24 mouse cellular contexts compared by ENCODE assay signal in the genomic region with DNA sequence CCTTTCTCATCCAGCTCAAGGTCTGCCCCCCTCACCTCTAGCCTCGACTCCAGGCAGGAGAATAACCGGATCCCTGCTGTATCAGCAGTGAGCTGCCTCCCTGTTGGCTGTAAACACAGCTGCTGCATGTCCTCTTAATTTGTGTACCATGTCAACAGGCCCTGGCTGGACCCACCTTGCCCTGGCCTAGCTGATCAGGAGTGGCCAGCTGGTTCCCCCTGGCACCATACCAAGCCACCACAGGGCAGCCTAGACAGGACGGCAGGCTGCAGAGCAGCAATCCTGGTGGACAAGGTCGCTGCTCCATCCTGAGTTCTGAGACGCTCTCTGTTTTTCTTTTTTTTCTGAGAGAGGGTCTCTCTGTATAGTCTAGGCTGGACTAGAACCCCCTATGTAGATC. TPM values are rescaled to one million over a fixed set of nuclear protein-coding genes. Genes with fewer than 3 reads are reported as not detected.
A peak's percentile ranks its signal among the peaks of the same experiment; 100 is the strongest.
DNase-seq lines count a peak whose midpoint lies in the region; ATAC-seq and TF ChIP-seq lines count a peak whose summit lies in the region.
"Had no signal": no experiment of that assay in that cellular context is flagged by ENCODE, and none has a peak within 500 bp of the region (broad histone marks: within the 10 kb centered on the region; RNA-seq: fewer than 3 reads in every experiment).

No protein-coding gene starts in this region.

- no peaks in the 10 kb centered on the region for H3K9me3 ChIP-seq in kidney, embryonic 14.5 days (ENCODE audit: control insufficient read depth, low read length)
- H3K9me3 ChIP-seq in liver, postnatal 0 days (ENCODE audit: low read length): no peaks in the 10 kb centered on the region
- H3K9me3 ChIP-seq in liver, embryonic 11.5 days (ENCODE audit: control insufficient read depth, low read length): no peaks in the 10 kb centered on the region
- no peaks in the 10 kb centered on the region for H3K9me3 ChIP-seq in stomach, embryonic 15.5 days
- H3K9me3 ChIP-seq: embryonic facial prominence, embryonic 13.5 days; heart, embryonic 15.5 days; liver, embryonic 15.5 days; neural tube, embryonic 12.5 days had no signal

- no peak overlapping the region for H3K4me3 ChIP-seq in kidney, embryonic 14.5 days (ENCODE audit: low read length)
- no peak overlapping the region for H3K4me3 ChIP-seq in liver, postnatal 0 days (ENCODE audit: low read depth, low read length)
- no peak overlapping the region for H3K4me3 ChIP-seq in liver, embryonic 11.5 days (ENCODE audit: low read depth, low read length)
- no peak overlapping the region for H3K4me3 ChIP-seq in cerebellum, adult 2 months (replicated peaks; ENCODE audit: insufficient read depth, low read depth, low read length)
- no peak overlapping the region for H3K4me3 ChIP-seq in stomach, embryonic 15.5 days (replicated peaks)
- H3K4me3 ChIP-seq: embryonic facial prominence, embryonic 13.5 days; gastrocnemius, adult 2 months; heart, adult 2 months; heart, embryonic 15.5 days; layer of hippocampus, adult 2 months; liver, embryonic 15.5 days; neural tube, embryonic 12.5 days had no signal

- H3K36me3 ChIP-seq in kidney, embryonic 14.5 days (ENCODE audit: control insufficient read depth, insufficient read depth, low read length): no peaks in the 10 kb centered on the region
- H3K36me3 ChIP-seq in liver, postnatal 0 days (replicated peaks; ENCODE audit: insufficient read depth, low read length): no peaks in the 10 kb centered on the region
- no peaks in the 10 kb centered on the region for H3K36me3 ChIP-seq in liver, embryonic 11.5 days (ENCODE audit: control insufficient read depth, insufficient read depth, low read length)
- no peaks in the 10 kb centered on the region for H3K36me3 ChIP-seq in stomach, embryonic 15.5 days
- H3K36me3 ChIP-seq: embryonic facial prominence, embryonic 13.5 days; heart, embryonic 15.5 days; liver, embryonic 15.5 days; neural tube, embryonic 12.5 days had no signal

- no peak for TF ChIP-seq EP300 in liver, postnatal 0 days (IDR thresholded peaks at IDR 0.05; ENCODE audit: low read depth)

- no peak overlapping the region for H3K27ac ChIP-seq in kidney, embryonic 14.5 days (ENCODE audit: low read depth, low read length)
- H3K27ac ChIP-seq in liver, postnatal 0 days (ENCODE audit: low read depth): no peak overlapping the region
- no peak overlapping the region for H3K27ac ChIP-seq in liver, embryonic 11.5 days (ENCODE audit: low read depth, low read length)
- H3K27ac ChIP-seq in cerebellum, adult 2 months (ENCODE audit: insufficient read depth, low read length): no peak overlapping the region
- H3K27ac ChIP-seq in stomach, embryonic 15.5 days: no peak overlapping the region
- H3K27ac ChIP-seq: embryonic facial prominence, embryonic 13.5 days; gastrocnemius, adult 2 months; heart, adult 2 months; heart, embryonic 15.5 days; layer of hippocampus, adult 2 months; liver, embryonic 15.5 days; neural tube, embryonic 12.5 days had no signal

- ATAC-seq in kidney, embryonic 14.5 days (ENCODE audit: low FRiP score, low TSS enrichment): no peak
- ATAC-seq in liver, postnatal 0 days: peak; percentile 47; the same call in 1 of the 2 replicates
- ATAC-seq in liver, embryonic 11.5 days (replicated peaks; ENCODE audit: low FRiP score): no peak
- ATAC-seq in stomach, embryonic 15.5 days (ENCODE audit: insufficient read depth, low FRiP score, low read depth): peak; percentile 52; the same call in 1 of the 2 replicates
- ATAC-seq: forebrain, postnatal 0 days; inflammation-experienced regulatory T-cells, adult 6 months had no signal

- 57% methylated on average over 5 of the region's 5 CpGs for WGBS in kidney, embryonic 14.5 days
- 51% methylated on average over 5 of the region's 5 CpGs for WGBS in liver, postnatal 0 days (ENCODE audit: insufficient replicate concordance)
- 57% methylated on average over 5 of the region's 5 CpGs for WGBS in liver, embryonic 11.5 days
- 17% methylated on average over 5 of the region's 5 CpGs for WGBS in cerebellum, adult 2 months
- WGBS in stomach, embryonic 15.5 days: 48% methylated on average over 5 of the region's 5 CpGs

- peaks cover 66% of the 10 kb centered on the region for H3K27me3 ChIP-seq in kidney, embryonic 14.5 days (ENCODE audit: control insufficient read depth, insufficient read depth, low read length)
- H3K27me3 ChIP-seq in liver, postnatal 0 days (ENCODE audit: insufficient read depth, low read length): peaks cover 83% of the 10 kb centered on the region
- peaks cover 97% of the 10 kb centered on the region for H3K27me3 ChIP-seq in liver, embryonic 11.5 days (replicated peaks; ENCODE audit: control insufficient read depth, insufficient read depth, low read length)
- no peaks in the 10 kb centered on the region; the same call in 1 of the 2 replicates for H3K27me3 ChIP-seq in cerebellum, adult 2 months (ENCODE audit: control insufficient read depth, insufficient read depth, low read length)
- H3K27me3 ChIP-seq in stomach, embryonic 15.5 days (replicated peaks): peaks cover 83% of the 10 kb centered on the region

- peaks cover 5% of the 10 kb centered on the region; the same call in 1 of the 2 replicates for H3K4me1 ChIP-seq in kidney, embryonic 14.5 days (ENCODE audit: control insufficient read depth, insufficient read depth, low read length)
- peaks cover 10% of the 10 kb centered on the region for H3K4me1 ChIP-seq in liver, postnatal 0 days (ENCODE audit: insufficient read depth)
- H3K4me1 ChIP-seq in liver, embryonic 11.5 days (replicated peaks; ENCODE audit: control insufficient read depth, insufficient read depth, low read length): 0 out of 2 replicates have a peak, but pooled peaks cover 2% of the 10 kb centered on the region
- peaks cover 5% of the 10 kb centered on the region; the same call in 1 of the 2 replicates for H3K4me1 ChIP-seq in cerebellum, adult 2 months (ENCODE audit: control insufficient read depth, insufficient read depth, low read length)
- peaks cover 16% of the 10 kb centered on the region for H3K4me1 ChIP-seq in stomach, embryonic 15.5 days
- H3K4me1 ChIP-seq: liver, embryonic 15.5 days had no signal

- peak; percentile 43 for DNase-seq in kidney, adult 11 months
- no peak for DNase-seq in liver, postnatal 0 days
- DNase-seq in liver, embryonic 11.5 days (ENCODE audit: low spot score): no peak
- peak; percentile 35 to 53 for DNase-seq in cerebellum, adult 2 months
- no peak for DNase-seq in frontal cortex, adult 2 months (ENCODE audit: extremely low spot score in 1 of 2, low spot score in 1 of 2)
- DNase-seq in heart, adult 18-20 months: no peak
- DNase-seq: adrenal gland, postnatal 14 days; forebrain, postnatal 0 days; gastrocnemius, adult 2 months; heart, adult 2 months; lung, postnatal 14 days; right cerebral cortex, postnatal 14 days had no signal

- no peak for TF ChIP-seq CTCF in liver, postnatal 0 days (IDR thresholded peaks at IDR 0.05; ENCODE audit: low read depth)
- TF ChIP-seq CTCF in cerebellum, adult 2 months (IDR thresholded peaks at IDR 0.05; ENCODE audit: borderline replicate concordance, insufficient read depth, low read depth, low read length): no peak

- H3K4me2 ChIP-seq in kidney, embryonic 14.5 days (replicated peaks; ENCODE audit: low read depth, low read length): no peak overlapping the region
- no peak overlapping the region for H3K4me2 ChIP-seq in liver, postnatal 0 days (ENCODE audit: low read depth, low read length)
- H3K4me2 ChIP-seq in liver, embryonic 11.5 days: no peak overlapping the region
- H3K4me2 ChIP-seq in stomach, embryonic 15.5 days: no peak overlapping the region
- H3K4me2 ChIP-seq: embryonic facial prominence, embryonic 13.5 days; heart, embryonic 15.5 days; liver, embryonic 15.5 days; neural tube, embryonic 12.5 days had no signal

- no peak overlapping the region for H3K9ac ChIP-seq in kidney, embryonic 14.5 days (ENCODE audit: low read depth, low read length)
- H3K9ac ChIP-seq in liver, postnatal 0 days (replicated peaks): no peak overlapping the region
- no peak overlapping the region for H3K9ac ChIP-seq in liver, embryonic 11.5 days (ENCODE audit: low read depth, low read length)
- H3K9ac ChIP-seq in stomach, embryonic 15.5 days: no peak overlapping the region
- H3K9ac ChIP-seq: embryonic facial prominence, embryonic 13.5 days; forebrain, postnatal 0 days; heart, embryonic 15.5 days; liver, embryonic 15.5 days; neural tube, embryonic 12.5 days had no signal

- no peak for TF ChIP-seq POLR2A in cerebellum, adult 2 months (IDR thresholded peaks at IDR 0.05; ENCODE audit: borderline replicate concordance, insufficient read depth, low read length)

RNA-seq across cellular contexts. Expression of a gene that starts 4.9 kb away (rescaled TPM):
- 0.95 and 0.97 TPM in 2 replicates for polyA plus RNA-seq in kidney, embryonic 14.5 days (2014; fragmentation: Nextera tagmentation; extraction: Ambion mirVana)
- polyA plus RNA-seq in liver, postnatal 0 days (2015; fragmentation: Nextera tagmentation; extraction: Ambion mirVana): not detected in 2 replicates
- polyA plus RNA-seq in liver, embryonic 11.5 days (2014; fragmentation: Nextera tagmentation; extraction: Ambion mirVana): 0.05 and 0.06 TPM in 2 replicates
- 1.3 and 1.4 TPM in 2 replicates for polyA plus RNA-seq in cerebellum, adult 2 months (2012; rRNA removed)
- polyA plus RNA-seq in stomach, embryonic 15.5 days (2015; fragmentation: Nextera tagmentation; extraction: Ambion mirVana): 0.59 and 0.89 TPM in 2 replicates
- polyA plus RNA-seq in frontal cortex, adult 2 months (2012; rRNA removed): 0.38 and 0.46 TPM in 2 replicates
- total RNA-seq in heart, adult 18-20 months (2021): under 1 TPM in 1 of 2 experiments, not detected in 1; 0.10 TPM
- total RNA-seq: gastrocnemius, adult 2 months; monocyte, adult 5-6 weeks had no signal

RNA-seq across cellular contexts. Expression of a gene that starts 6.7 kb away (rescaled TPM):
- 5.3 and 5.4 TPM in 2 replicates for polyA plus RNA-seq in kidney, embryonic 14.5 days (2014; fragmentation: Nextera tagmentation; extraction: Ambion mirVana)
- 0.47 and 0.53 TPM in 2 replicates for polyA plus RNA-seq in liver, postnatal 0 days (2015; fragmentation: Nextera tagmentation; extraction: Ambion mirVana)
- 0.62 and 1.1 TPM in 2 replicates for polyA plus RNA-seq in liver, embryonic 11.5 days (2014; fragmentation: Nextera tagmentation; extraction: Ambion mirVana)
- 2.5 and 2.8 TPM in 2 replicates for polyA plus RNA-seq in cerebellum, adult 2 months (2012; rRNA removed)
- 1.9 and 2.2 TPM in 2 replicates for polyA plus RNA-seq in stomach, embryonic 15.5 days (2015; fragmentation: Nextera tagmentation; extraction: Ambion mirVana)
- 0.08 and 0.19 TPM in 2 replicates for polyA plus RNA-seq in frontal cortex, adult 2 months (2012; rRNA removed)
- under 1 TPM in 1 of 2 experiments, not detected in 1; 0.57 TPM for total RNA-seq in heart, adult 18-20 months (2021)
- total RNA-seq: gastrocnemius, adult 2 months; monocyte, adult 5-6 weeks had no signal

RNA-seq across cellular contexts. Expression of a gene that starts 22.4 kb away (rescaled TPM):
- polyA plus RNA-seq in kidney, embryonic 14.5 days (2014; fragmentation: Nextera tagmentation; extraction: Ambion mirVana): 25.3 and 41.0 TPM in 2 replicates
- polyA plus RNA-seq in liver, postnatal 0 days (2015; fragmentation: Nextera tagmentation; extraction: Ambion mirVana): 4.8 and 5.1 TPM in 2 replicates
- polyA plus RNA-seq in liver, embryonic 11.5 days (2014; fragmentation: Nextera tagmentation; extraction: Ambion mirVana): 15.5 and 18.4 TPM in 2 replicates
- polyA plus RNA-seq in cerebellum, adult 2 months (2012; rRNA removed): 7.4 and 8.5 TPM in 2 replicates
- polyA plus RNA-seq in stomach, embryonic 15.5 days (2015; fragmentation: Nextera tagmentation; extraction: Ambion mirVana): 23.4 and 25.4 TPM in 2 replicates
- 9.9 and 10.2 TPM in 2 replicates for polyA plus RNA-seq in frontal cortex, adult 2 months (2012; rRNA removed)
- total RNA-seq in heart, adult 18-20 months (2021): 10 to 100 TPM; 14.0 to 15.6 TPM

RNA-seq across cellular contexts. Expression of a gene that starts 44.9 kb away (rescaled TPM):
- polyA plus RNA-seq in kidney, embryonic 14.5 days (2014; fragmentation: Nextera tagmentation; extraction: Ambion mirVana): 0.22 TPM in 1 of 2 replicates, not detected in the other
- polyA plus RNA-seq in liver, postnatal 0 days (2015; fragmentation: Nextera tagmentation; extraction: Ambion mirVana): 0.74 and 0.75 TPM in 2 replicates
- polyA plus RNA-seq in liver, embryonic 11.5 days (2014; fragmentation: Nextera tagmentation; extraction: Ambion mirVana): 0.13 and 0.15 TPM in 2 replicates
- 0.05 TPM in 2 replicates for polyA plus RNA-seq in cerebellum, adult 2 months (2012; rRNA removed)
- polyA plus RNA-seq in stomach, embryonic 15.5 days (2015; fragmentation: Nextera tagmentation; extraction: Ambion mirVana): 0.21 and 0.30 TPM in 2 replicates
- 0.02 and 0.06 TPM in 2 replicates for polyA plus RNA-seq in frontal cortex, adult 2 months (2012; rRNA removed)
- 1 to 10 TPM in 1 of 2 experiments, under 1 TPM in 1; 0.17 to 1.2 TPM for total RNA-seq in heart, adult 18-20 months (2021)
- total RNA-seq: forebrain, postnatal 0 days; gastrocnemius, adult 2 months; layer of hippocampus, adult 2 months; left cerebral cortex, adult 18-20 months had no signal
- polyA plus RNA-seq: embryonic facial prominence, embryonic 13.5 days; forebrain, postnatal 0 days; hindbrain, embryonic 11.5 days; limb, embryonic 11.5 days; neural tube, embryonic 12.5 days had no signal

RNA-seq across cellular contexts. Expression of a gene that starts 53.3 kb away (rescaled TPM):
- polyA plus RNA-seq in kidney, embryonic 14.5 days (2014; fragmentation: Nextera tagmentation; extraction: Ambion mirVana): 0.87 and 0.89 TPM in 2 replicates
- polyA plus RNA-seq in liver, postnatal 0 days (2015; fragmentation: Nextera tagmentation; extraction: Ambion mirVana): 0.23 and 0.25 TPM in 2 replicates
- polyA plus RNA-seq in liver, embryonic 11.5 days (2014; fragmentation: Nextera tagmentation; extraction: Ambion mirVana): 0.23 TPM in 1 of 2 replicates, not detected in the other
- polyA plus RNA-seq in cerebellum, adult 2 months (2012; rRNA removed): 0.47 and 0.70 TPM in 2 replicates
- 0.37 and 0.53 TPM in 2 replicates for polyA plus RNA-seq in stomach, embryonic 15.5 days (2015; fragmentation: Nextera tagmentation; extraction: Ambion mirVana)
- polyA plus RNA-seq in frontal cortex, adult 2 months (2012; rRNA removed): 0.19 and 0.40 TPM in 2 replicates
- under 1 TPM; 0.10 to 0.28 TPM for total RNA-seq in heart, adult 18-20 months (2021)

Comparison
In these comparisons a context has a peak if more than half of its experiments do, and no peak if none do; other contexts are left out.
1. ATAC-seq: peak in liver, postnatal 0 days (single experiment) and stomach, embryonic 15.5 days (single experiment); none in kidney, embryonic 14.5 days (single experiment) and liver, embryonic 11.5 days (single experiment).
2. DNase-seq: peak in kidney, adult 11 months (single experiment) and cerebellum, adult 2 months (2 of 2); none in liver, postnatal 0 days (single experiment), liver, embryonic 11.5 days (single experiment), frontal cortex, adult 2 months (0 of 2) and heart, adult 18-20 months (0 of 2).